Mouse (Mus musculus): Measurements from ENCODE around the gene Gsta2.
"Not testable (repeated sequence)": the region's sequence is repeated elsewhere in the genome, so short reads cannot be mapped to it uniquely, and the experiment has no call there.

GRCm38 (mm10) chr9:78340324-78340723 lies 15.3 kb downstream of the Gsta2 start:
- TF ChIP-seq CTCF (IDR thresholded peaks at IDR 0.05; ENCODE audit: low read depth, low read length): peak; percentile 82
- not testable (repeated sequence) for TF ChIP-seq POLR2A (IDR thresholded peaks at IDR 0.05; ENCODE audit: borderline replicate concordance, low read depth, low read length)
